Mouse (Mus musculus) erythroblast, embryonic 14.5 days (primary cell): ENCODE data around the gene Mns1.

Experiments used
- GATA1 ChIP-seq: IDR thresholded peaks from 2 replicates; pipeline ENCODE4 v1.6.1; 2012; ENCODE audit warnings: low read length, inconsistent platforms, mixed read lengths
- TAL1 ChIP-seq: IDR thresholded peaks from 3 replicates; pipeline ENCODE4 v1.6.1; 2012; ENCODE audit warnings: low read length, inconsistent platforms, mixed read lengths

DNA sequence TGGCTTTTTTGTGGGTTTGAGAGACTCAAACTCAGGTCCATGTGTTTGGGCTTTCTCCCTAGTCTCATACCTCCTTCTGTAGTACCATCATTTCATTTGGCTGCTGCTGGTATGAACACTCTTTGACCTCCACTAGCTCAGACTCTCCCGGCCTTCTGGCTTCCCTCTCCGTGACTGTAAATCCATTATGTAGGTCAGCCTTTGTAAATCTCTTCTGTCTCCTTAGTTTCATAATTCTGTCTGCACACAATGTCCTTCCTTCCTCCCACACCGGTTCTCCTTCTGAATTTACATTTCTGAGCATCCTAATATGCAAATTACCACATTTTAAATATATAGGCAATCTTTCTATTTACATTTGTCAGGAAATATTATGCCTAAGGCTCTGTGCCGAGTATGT, 9.9 kb upstream of the Mns1 start:
- TF ChIP-seq GATA1: no peak
- TF ChIP-seq TAL1: no peak
